Mouse (Mus musculus): Measurements from ENCODE around the gene Fbxw8.
A peak's percentile ranks its signal among the peaks of the same experiment; 100 is the strongest.

Gene Fbxw8

GRCm38 (mm10) chr5:118108794-118109440 is 46.3 kb downstream of the Fbxw8 start:
- no peak for DNase-seq (ENCODE audit: inconsistent age in 2 of 2, low spot score in 1 of 2)

- no peak for DNase-seq (ENCODE audit: inconsistent age in 2 of 2, low spot score in 1 of 2)
Measured at GRCm38 (mm10) chr5:118108124-118108793, 47.0 kb downstream of the Fbxw8 start.

DNA sequence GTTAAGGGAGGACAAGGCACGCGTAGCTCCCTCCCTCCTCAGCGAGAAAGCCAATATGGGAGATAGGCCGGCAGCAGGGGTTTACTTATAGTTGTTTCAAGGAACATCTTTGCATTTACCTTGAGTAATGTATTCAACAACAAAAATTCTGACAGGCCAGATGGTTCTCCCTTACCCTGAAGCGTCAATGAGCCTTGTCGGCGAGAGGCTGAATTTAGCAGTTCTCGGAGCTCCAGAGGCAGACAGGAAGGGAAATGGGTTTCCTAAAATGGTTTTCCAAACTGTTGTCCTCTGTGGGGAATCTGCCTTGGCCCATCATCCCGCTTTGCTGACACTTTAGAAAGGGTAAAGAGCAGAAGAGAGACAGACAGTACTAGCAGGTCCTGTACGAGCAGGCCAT is 48.6 kb downstream of the Fbxw8 start:
- no peak for DNase-seq (ENCODE audit: inconsistent age in 2 of 2, low spot score in 1 of 2)

GRCm38 (mm10) chr5:118105536-118105935 is 49.7 kb downstream of the Fbxw8 start:
- DNase-seq (ENCODE audit: inconsistent age in 2 of 2, low spot score in 1 of 2): no peak

- no peak for DNase-seq (ENCODE audit: inconsistent age in 2 of 2, low spot score in 1 of 2)
Measured at GRCm38 (mm10) chr5:118099870-118100478, 55.3 kb downstream of the Fbxw8 start.

GRCm38 (mm10) chr5:118099069-118099869 is 56.0 kb downstream of the Fbxw8 start:
- DNase-seq (ENCODE audit: inconsistent age in 2 of 2, low spot score in 1 of 2): no peak

- DNase-seq (ENCODE audit: inconsistent age in 2 of 2, low spot score in 1 of 2): no peak
Measured at GRCm38 (mm10) chr5:118096317-118096716, 58.9 kb downstream of the Fbxw8 start.

DNA sequence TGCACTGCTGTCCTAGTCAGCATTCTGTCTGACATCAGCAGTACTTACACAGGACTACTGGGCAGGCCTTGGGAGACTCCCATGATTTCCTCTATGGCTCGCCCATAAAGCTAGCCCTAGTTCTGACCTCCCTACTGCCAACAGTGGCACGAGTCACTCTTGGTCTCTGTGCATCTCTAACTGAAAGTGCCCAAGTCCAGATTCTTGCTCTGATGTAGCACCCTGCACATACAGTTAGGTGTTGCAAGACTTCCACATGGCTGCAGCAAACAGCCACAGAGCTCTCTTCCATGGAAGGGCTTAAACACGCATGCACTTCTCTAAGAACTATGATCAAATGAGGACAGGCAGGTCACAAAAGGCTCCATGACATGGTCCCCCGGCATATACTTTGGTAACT is 59.4 kb downstream of the Fbxw8 start:
- no peak for DNase-seq (ENCODE audit: inconsistent age in 2 of 2, low spot score in 1 of 2)

GRCm38 (mm10) chr5:118095433-118095832 is 59.8 kb downstream of the Fbxw8 start:
- no peak for DNase-seq (ENCODE audit: inconsistent age in 2 of 2, low spot score in 1 of 2)

DNA sequence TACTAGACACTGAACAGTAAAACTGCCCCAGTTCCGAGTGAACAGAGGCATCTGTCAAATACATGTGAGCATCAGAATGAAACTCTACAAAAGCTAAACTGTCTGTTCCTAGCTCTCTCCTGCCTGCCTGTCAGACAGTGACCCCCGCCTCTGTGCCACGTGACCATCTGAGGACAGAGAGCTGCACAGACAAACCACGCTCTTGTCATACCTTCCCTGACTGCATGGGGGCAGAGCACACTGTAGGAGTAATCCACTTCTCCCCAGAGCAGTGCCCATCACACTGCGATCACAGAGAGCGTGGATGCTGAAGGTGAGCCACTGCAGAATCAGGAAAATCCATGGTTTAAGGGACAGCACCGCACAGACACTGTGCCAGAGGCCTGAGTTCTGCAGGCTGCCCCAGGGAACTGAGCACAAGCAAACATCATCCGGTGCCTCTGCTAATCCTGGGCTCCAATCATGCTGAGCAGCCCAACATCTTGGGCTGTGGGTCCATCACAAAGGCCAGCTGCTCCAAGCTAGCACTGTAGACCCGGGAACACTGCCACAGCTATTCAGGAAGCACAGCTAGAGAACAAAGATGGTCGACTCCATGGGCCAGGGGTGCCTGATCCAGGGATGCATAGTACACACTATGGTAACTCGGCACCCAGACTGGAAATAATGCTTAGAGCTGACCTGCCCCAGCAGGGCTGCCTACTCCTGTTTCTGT is 61.8 kb downstream of the Fbxw8 start:
- no peak for DNase-seq (ENCODE audit: inconsistent age in 2 of 2, low spot score in 1 of 2)

GRCm38 (mm10) chr5:118090837-118091236 is 64.4 kb downstream of the Fbxw8 start:
- DNase-seq (ENCODE audit: inconsistent age in 2 of 2, low spot score in 1 of 2): peak in 1 of 2 experiments; percentile 51

GRCm38 (mm10) chr5:118090101-118090500 is 65.2 kb downstream of the Fbxw8 start:
- DNase-seq (ENCODE audit: inconsistent age in 2 of 2, low spot score in 1 of 2): no peak

DNA sequence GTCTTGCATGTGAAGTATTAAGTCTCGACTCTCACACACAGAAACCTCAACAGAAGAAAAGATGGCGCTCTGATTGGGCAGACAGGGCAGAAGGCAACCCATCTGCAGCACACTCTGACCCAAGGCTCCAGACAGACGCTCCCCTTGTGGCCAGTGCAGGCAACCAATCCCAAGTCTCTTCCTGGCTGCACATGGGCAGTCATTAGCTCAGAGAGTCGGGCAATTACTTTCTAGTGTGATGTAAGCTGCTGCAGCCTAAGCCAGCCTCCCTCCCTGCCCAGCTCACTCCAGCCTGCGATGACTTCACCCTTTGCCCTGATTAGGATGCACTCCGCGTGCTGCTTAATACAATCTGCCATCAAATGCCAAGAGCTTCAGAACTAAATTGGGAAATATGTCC is 66.2 kb downstream of the Fbxw8 start:
- peak; percentile 57 to 74 for DNase-seq (ENCODE audit: inconsistent age in 2 of 2, low spot score in 1 of 2)

- no peak for DNase-seq (ENCODE audit: inconsistent age in 2 of 2, low spot score in 1 of 2)
Measured at GRCm38 (mm10) chr5:118086956-118087355, 68.3 kb downstream of the Fbxw8 start.

GRCm38 (mm10) chr5:118085313-118085712 is 70.0 kb downstream of the Fbxw8 start:
- DNase-seq (ENCODE audit: inconsistent age in 2 of 2, low spot score in 1 of 2): no peak

GRCm38 (mm10) chr5:118084171-118084727 is 71.0 kb downstream of the Fbxw8 start:
- DNase-seq (ENCODE audit: inconsistent age in 2 of 2, low spot score in 1 of 2): peak in 1 of 2 experiments; percentile 83

DNA sequence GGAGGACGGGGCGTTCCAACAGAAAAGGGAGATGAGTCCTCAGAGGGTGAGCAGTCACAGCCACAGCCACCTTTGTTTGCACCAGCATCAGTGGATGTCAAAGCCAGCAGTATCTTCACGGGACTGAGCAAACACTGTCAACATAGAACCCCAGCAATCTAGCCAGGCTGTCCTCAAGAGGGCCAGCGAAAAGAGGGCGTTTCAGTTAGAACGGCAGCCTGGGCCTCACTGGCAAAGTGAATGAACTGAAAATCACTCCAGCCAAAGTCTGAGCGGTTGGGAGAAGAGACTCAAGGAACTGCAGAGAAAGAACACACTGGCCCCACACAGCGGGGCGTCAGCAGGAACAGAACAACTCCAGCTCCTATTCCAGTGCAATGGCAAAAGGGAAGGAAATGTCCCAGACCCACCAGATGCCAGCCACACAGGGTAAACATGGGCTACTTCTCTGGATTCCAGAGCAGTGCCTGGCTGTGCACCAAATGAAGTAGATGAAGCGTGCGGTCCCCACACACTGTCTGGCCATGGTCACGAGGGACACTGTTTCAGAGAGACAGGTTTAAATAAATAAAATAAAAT is 72.1 kb downstream of the Fbxw8 start:
- no peak for DNase-seq (ENCODE audit: inconsistent age in 2 of 2, low spot score in 1 of 2)

- no peak for DNase-seq (ENCODE audit: inconsistent age in 2 of 2, low spot score in 1 of 2)
Measured at GRCm38 (mm10) chr5:118081996-118082395, 73.3 kb downstream of the Fbxw8 start.

DNA sequence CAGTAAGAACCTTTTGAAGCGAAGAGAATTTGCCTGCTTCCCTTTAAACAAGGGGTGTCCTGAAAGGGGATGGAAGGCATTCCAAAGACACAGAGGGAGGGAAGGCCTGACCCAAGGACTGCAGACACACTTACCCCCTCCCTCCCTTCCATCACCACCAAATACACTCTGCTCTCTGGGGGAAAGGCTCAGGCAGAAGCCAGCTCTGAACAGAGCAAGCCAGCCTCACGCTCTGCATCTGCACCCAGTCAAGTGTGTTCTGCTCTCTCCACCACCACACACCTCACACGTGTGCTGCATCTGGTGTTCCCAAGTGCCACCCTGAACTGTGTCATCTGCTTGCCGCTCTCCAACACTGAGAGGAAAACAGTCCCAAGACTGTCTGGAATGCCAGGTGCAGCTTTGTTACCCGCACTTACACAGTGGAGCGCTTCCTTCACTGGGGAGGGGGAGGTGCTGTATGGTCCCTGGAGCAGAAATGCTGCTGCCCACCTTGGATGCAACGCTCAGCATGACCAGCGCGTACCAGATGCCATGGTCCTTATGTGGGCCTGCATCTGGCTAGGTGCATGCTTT is 73.8 kb downstream of the Fbxw8 start:
- DNase-seq (ENCODE audit: inconsistent age in 2 of 2, low spot score in 1 of 2): no peak

GRCm38 (mm10) chr5:118079839-118080250 is 75.4 kb downstream of the Fbxw8 start:
- DNase-seq (ENCODE audit: inconsistent age in 2 of 2, low spot score in 1 of 2): no peak

All from adrenal gland, adult (tissue).